Mouse (Mus musculus) hindbrain, embryonic 16.5 days (tissue): ENCODE results near the gene Msantd3. TPM values are rescaled to one million over a fixed set of nuclear protein-coding genes. Genes with fewer than 3 reads are reported as not detected.

Experiments used
- ATAC-seq: fragments of 200-750 bp; cut with Nextera tagmentation; 2 replicates; pipeline ENCODE4 v1.8.0; 2017; ENCODE audit warnings: moderate TSS enrichment, moderate library complexity
- H3K27ac ChIP-seq: fragments of 300-500 bp; sonication (generic); 2 replicates; pipeline ENCODE4 v1.5.1; 2014; ENCODE audit warnings: low read depth, mild to moderate bottlenecking, control low read depth, low read length, moderate library complexity
- H3K27me3 ChIP-seq: fragments of 300-500 bp; sonication (generic); replicated peaks from 2 replicates; pipeline ENCODE4 v1.6.1; 2014; ENCODE audit warnings: low read length; ENCODE audit not compliant: control insufficient read depth, insufficient read depth
- H3K36me3 ChIP-seq: fragments of 300-500 bp; sonication (generic); 2 replicates; pipeline ENCODE4 v1.6.1; 2014; ENCODE audit warnings: mild to moderate bottlenecking, low read length, moderate library complexity, mixed read lengths; ENCODE audit not compliant: control insufficient read depth, insufficient read depth
- H3K4me1 ChIP-seq: fragments of 300-500 bp; sonication (generic); 2 replicates; pipeline ENCODE4 v1.6.1; 2014; ENCODE audit warnings: low read depth, low read length; ENCODE audit not compliant: control insufficient read depth, insufficient read depth
- H3K4me2 ChIP-seq: fragments of 300-500 bp; sonication (generic); 2 replicates; pipeline ENCODE4 v1.6.1; 2014; ENCODE audit warnings: mild to moderate bottlenecking, low read length, control low read depth, moderate library complexity
- H3K4me3 ChIP-seq: fragments of 300-500 bp; sonication (generic); 2 replicates; pipeline ENCODE4 v1.5.1; 2014; ENCODE audit warnings: mild to moderate bottlenecking, low read length, control low read depth, moderate library complexity
- H3K9ac ChIP-seq: fragments of 300-500 bp; sonication (generic); 2 replicates; pipeline ENCODE4 v1.6.1; 2014; ENCODE audit warnings: low read depth, mild to moderate bottlenecking, control low read depth, low read length, moderate library complexity
- H3K9me3 ChIP-seq: fragments of 300-500 bp; sonication (generic); 2 replicates; pipeline ENCODE4 v1.6.1; 2014; ENCODE audit warnings: mild to moderate bottlenecking, low read length, moderate library complexity; ENCODE audit not compliant: control insufficient read depth
- WGBS: fragments of 180-500 bp; shearing (Covaris S2); extraction: QIAGEN DNeasy Blood & Tissue Kit; methylation state at CpG from one replicate; pipeline ENCODE4 v1.1.7; 2014; 5-methylcytosine and 5-hydroxymethylcytosine counted together
- polyA plus RNA-seq: library from polyadenylated mRNA; unstranded; fragments of >200 nt; fragmentation: Nextera tagmentation; extraction: Ambion mirVana; gene quantifications from 2 replicates; pipeline ENCODE4 v1.2.1, GENCODE M21; 2015

Msantd3 gene
- polyA plus RNA-seq, 1 experiment from 2014 or later = 21.8 TPM

DNA sequence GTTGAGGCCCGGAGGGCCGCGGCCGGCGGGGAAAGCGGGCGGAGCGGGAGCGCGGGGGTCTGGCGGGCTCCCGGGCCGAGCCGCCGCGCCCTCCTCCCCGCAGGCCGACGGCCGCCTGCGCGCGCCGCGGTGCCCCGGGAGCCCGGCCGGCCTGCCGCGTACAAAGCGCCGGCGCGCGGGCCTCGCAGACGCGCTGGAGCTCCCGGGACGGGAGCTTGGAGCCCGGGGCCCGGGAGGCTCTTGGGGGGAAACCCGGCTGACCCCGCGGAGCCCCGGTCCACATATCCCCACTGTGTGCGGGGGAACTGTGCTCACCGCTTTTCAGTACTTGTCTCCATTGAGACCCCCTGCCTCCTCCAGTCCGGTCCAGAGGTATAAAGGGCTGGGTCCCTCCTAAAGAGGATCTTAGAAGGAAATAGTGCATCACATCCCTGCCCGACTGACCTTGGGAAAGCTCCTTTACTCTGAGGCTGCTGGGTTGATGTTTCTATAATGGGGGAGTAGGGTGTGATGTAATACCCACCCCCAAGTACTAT is 909 bp downstream of the Msantd3 start:
- peak overlapping the region; percentile 90 for H3K27ac ChIP-seq
- WGBS = under 1% methylated on average over 29 of the region's 50 CpGs
- peak overlapping the region; percentile 97 for H3K9ac ChIP-seq
- H3K4me3 ChIP-seq = peak overlapping the region; percentile 83
- peaks cover 26% of the 10 kb centered on the region for H3K4me1 ChIP-seq
- H3K36me3 ChIP-seq = no peaks in the 10 kb centered on the region
- ATAC-seq = peak; percentile 79
- H3K27me3 ChIP-seq = no peaks in the 10 kb centered on the region
- no peaks in the 10 kb centered on the region for H3K9me3 ChIP-seq
- peak overlapping the region; percentile 91 for H3K4me2 ChIP-seq

DNA sequence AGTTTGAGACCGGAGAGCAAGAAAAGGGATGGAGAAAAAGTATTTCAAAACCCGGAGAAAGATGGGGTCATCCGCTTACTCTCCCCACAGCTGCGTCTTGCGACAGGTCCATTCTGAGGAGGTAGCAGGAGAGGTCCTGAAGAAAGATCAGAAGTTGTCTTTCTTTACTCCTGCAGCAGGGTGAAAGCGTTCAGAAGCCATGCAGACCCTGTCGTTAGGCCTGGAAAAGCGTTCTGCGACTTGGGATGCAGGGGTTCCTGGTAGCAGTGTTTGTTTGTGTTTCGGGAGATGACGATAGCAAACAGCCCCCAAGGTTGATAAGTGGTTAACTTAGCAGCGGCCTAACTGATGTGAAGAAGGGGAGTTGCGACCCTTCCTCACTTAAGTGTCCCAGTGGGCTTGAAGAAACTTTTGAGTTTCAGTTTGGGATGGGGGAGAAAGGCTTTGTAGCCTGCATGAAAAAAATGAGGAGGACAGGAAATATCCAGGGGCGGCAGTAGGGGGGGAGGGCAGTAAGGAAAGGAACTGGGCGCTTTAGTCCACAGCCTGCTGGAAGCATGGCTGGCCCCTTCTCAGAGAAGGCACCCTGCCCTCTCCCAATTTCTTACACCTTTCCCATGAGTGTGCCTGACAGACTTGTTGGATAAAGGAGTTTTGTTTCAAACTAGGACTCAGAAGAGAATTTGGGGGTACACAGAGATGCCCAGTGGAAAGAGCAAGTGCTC is 2.0 kb downstream of the Msantd3 start:
- ATAC-seq = no peak
- peaks cover 31% of the 10 kb centered on the region for H3K4me1 ChIP-seq
- H3K27me3 ChIP-seq = no peaks in the 10 kb centered on the region
- no peaks in the 10 kb centered on the region for H3K36me3 ChIP-seq
- H3K4me3 ChIP-seq = peak overlapping the region; percentile 83
- H3K27ac ChIP-seq = 0 out of 2 replicates have a peak overlapping the region, but pooled peaks have one; percentile 27
- WGBS = 2% methylated on average over 15 of the region's 15 CpGs
- H3K9me3 ChIP-seq = no peaks in the 10 kb centered on the region
- H3K9ac ChIP-seq = peak overlapping the region; percentile 97
- H3K4me2 ChIP-seq = peak overlapping the region; percentile 91

GRCm38 (mm10) chr4:48542351-48542750 is 2.6 kb downstream of the Msantd3 start:
- no peak overlapping the region for H3K4me3 ChIP-seq
- no peaks in the 10 kb centered on the region for H3K9me3 ChIP-seq
- H3K36me3 ChIP-seq = no peaks in the 10 kb centered on the region
- ATAC-seq = no peak
- peaks cover 37% of the 10 kb centered on the region for H3K4me1 ChIP-seq
- 25% methylated on average over 5 of the region's 5 CpGs for WGBS
- no peak overlapping the region for H3K9ac ChIP-seq
- H3K27me3 ChIP-seq = no peaks in the 10 kb centered on the region
- H3K4me2 ChIP-seq = peak overlapping the region; percentile 91
- H3K27ac ChIP-seq = no peak overlapping the region

- Histone ChIP-seq H3K4me1 (peaks cover 39% of the 10 kb centered on the region), H3K4me2 (no peak overlapping the region), H3K9me3 (no peaks in the 10 kb centered on the region), H3K27me3 (no peaks in the 10 kb centered on the region), H3K9ac (no peak overlapping the region), H3K4me3 (no peak overlapping the region), H3K27ac (no peak overlapping the region), H3K36me3 (no peaks in the 10 kb centered on the region)
- no peak for ATAC-seq
- 69% methylated on average over 6 of the region's 6 CpGs for WGBS
Observed at GRCm38 (mm10) chr4:48543071-48543865, 3.5 kb downstream of the Msantd3 start.

GRCm38 (mm10) chr4:48544141-48544540 is 4.4 kb downstream of the Msantd3 start:
- Histone ChIP-seq H3K9ac (no peak overlapping the region), H3K36me3 (no peaks in the 10 kb centered on the region), H3K4me3 (no peak overlapping the region), H3K4me2 (no peak overlapping the region), H3K9me3 (no peaks in the 10 kb centered on the region), H3K27me3 (no peaks in the 10 kb centered on the region), H3K4me1 (peaks cover 47% of the 10 kb centered on the region), H3K27ac (no peak overlapping the region)
- no peak for ATAC-seq
- 60% methylated on average over 8 of the region's 8 CpGs for WGBS

- H3K27me3 ChIP-seq = no peaks in the 10 kb centered on the region
- H3K4me1 ChIP-seq = peaks cover 49% of the 10 kb centered on the region
- H3K4me3 ChIP-seq = no peak overlapping the region
- no peaks in the 10 kb centered on the region for H3K36me3 ChIP-seq
- no peaks in the 10 kb centered on the region for H3K9me3 ChIP-seq
- H3K9ac ChIP-seq = no peak overlapping the region
- no peak overlapping the region for H3K27ac ChIP-seq
- ATAC-seq = no peak
- WGBS = 40% methylated on average over 12 of the region's 12 CpGs
- no peak overlapping the region for H3K4me2 ChIP-seq
Observed at GRCm38 (mm10) chr4:48545966-48546365, 6.2 kb downstream of the Msantd3 start.

GRCm38 (mm10) chr4:48546568-48547496 is 7.1 kb downstream of the Msantd3 start:
- no peaks in the 10 kb centered on the region for H3K36me3 ChIP-seq
- H3K9ac ChIP-seq = peak overlapping the region; percentile 25; the same call in 1 of the 2 replicates
- H3K27me3 ChIP-seq = no peaks in the 10 kb centered on the region
- H3K4me1 ChIP-seq = peaks cover 43% of the 10 kb centered on the region
- H3K9me3 ChIP-seq = no peaks in the 10 kb centered on the region
- no peak overlapping the region for H3K4me2 ChIP-seq
- 25% methylated on average over 9 of the region's 9 CpGs for WGBS
- peak overlapping the region; percentile 0; the same call in 1 of the 2 replicates for H3K27ac ChIP-seq
- ATAC-seq = peak; percentile 60; the same call in 1 of the 2 replicates
- no peak overlapping the region for H3K4me3 ChIP-seq

- Histone ChIP-seq H3K4me3 (no peak overlapping the region), H3K4me1 (peaks cover 28% of the 10 kb centered on the region), H3K36me3 (peaks cover 10% of the 10 kb centered on the region), H3K27ac (no peak overlapping the region), H3K9me3 (no peaks in the 10 kb centered on the region), H3K9ac (no peak overlapping the region; the same call in 1 of the 2 replicates), H3K4me2 (no peak overlapping the region), H3K27me3 (no peaks in the 10 kb centered on the region)
- 48% methylated on average over 5 of the region's 6 CpGs for WGBS
- peak; percentile 46; the same call in 1 of the 2 replicates for ATAC-seq
Observed at GRCm38 (mm10) chr4:48548393-48549045, 8.8 kb downstream of the Msantd3 start.
